Mouse (Mus musculus): ENCODE data around the gene Tbc1d10b. TPM values are rescaled to one million over a fixed set of nuclear protein-coding genes. Genes with fewer than 3 reads are reported as not detected.
A peak's percentile ranks its signal among the peaks of the same experiment; 100 is the strongest.
"Not testable (repeated sequence)": the region's sequence is repeated elsewhere in the genome, so short reads cannot be mapped to it uniquely, and the experiment has no call there.

The Tbc1d10b gene
- total and polyA plus RNA-seq, 3 experiments: 37.4 to 70.3 TPM; not detected in 1

- peak; percentile 85 for TF ChIP-seq MAX (IDR thresholded peaks at IDR 0.05; ENCODE audit: low read length)
- TF ChIP-seq USF2 (IDR thresholded peaks at IDR 0.05; ENCODE audit: borderline replicate concordance in 1 of 2, insufficient read depth in 1 of 2, low read depth in 1 of 2, low read length in 2 of 2): no peak
- TF ChIP-seq POLR2A (IDR thresholded peaks at IDR 0.05; ENCODE audit: control insufficient read depth in 1 of 2, insufficient read depth in 1 of 2, low read depth in 1 of 2, low read length in 2 of 2, poor library complexity in 1 of 2): peak; percentile 48 to 64; a peak in 1 of 4 replicates
- TF ChIP-seq CTCF (IDR thresholded peaks at IDR 0.05 in 2 of 3, conservative IDR thresholded peaks at IDR 0.05 in 1 of 3; ENCODE audit: control insufficient read depth in 1 of 3, insufficient read depth in 1 of 3, low read depth in 2 of 3, low read length in 3 of 3, poor library complexity in 1 of 3, severe bottlenecking in 1 of 3): no peak
- TF ChIP-seq POLR2AphosphoS5 (IDR thresholded peaks at IDR 0.05; ENCODE audit: borderline replicate concordance, low read depth, low read length): no peak
- TF ChIP-seq MXI1 (IDR thresholded peaks at IDR 0.05; ENCODE audit: low read depth, low read length): peak; percentile 69
Observed at GRCm38 (mm10) chr7:127253821-127254769, 45.8 kb upstream of the Tbc1d10b start (continued).

DNA sequence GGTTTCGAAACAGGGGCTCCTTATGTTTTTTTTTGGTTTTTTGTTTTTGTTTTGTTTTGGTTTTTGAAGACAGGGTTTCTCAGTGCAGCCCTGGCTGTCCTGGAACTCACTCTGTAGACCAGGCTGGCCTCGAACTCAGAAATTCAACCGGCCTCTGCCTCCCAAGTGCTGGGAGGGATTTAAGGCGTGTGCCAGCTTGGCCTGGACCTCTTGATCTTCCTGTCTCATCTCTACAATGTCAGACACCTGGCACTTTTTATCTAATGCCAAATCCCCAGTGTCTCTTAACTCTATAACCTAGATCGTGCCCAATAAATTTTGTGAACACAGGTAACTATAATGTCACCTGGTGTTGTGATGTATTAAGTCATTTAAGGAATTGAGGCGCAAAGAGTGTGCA lies 45.1 kb upstream of the Tbc1d10b start:
- DNase-seq (ENCODE audit: low read depth, low spot score): no peak
- peaks cover 4 to 15% of the 10 kb centered on the region in 2 experiments; a peak in 3 of 4 replicates for H3K4me1 ChIP-seq (ENCODE audit: control insufficient read depth in 1 of 2, insufficient read depth in 2 of 2, low read length in 2 of 2)
- H3K4me3 ChIP-seq (ENCODE audit: control insufficient read depth in 1 of 2, insufficient read depth in 1 of 2, low read depth in 2 of 2, low read length in 2 of 2): no peak overlapping the region
- no peak overlapping the region for H3K9ac ChIP-seq (ENCODE audit: control insufficient read depth, low read depth, low read length, poor library complexity, severe bottlenecking)
- peaks cover 5 to 13% of the 10 kb centered on the region in 2 experiments for H3K36me3 ChIP-seq (ENCODE audit: control insufficient read depth in 1 of 2, insufficient read depth in 2 of 2, low read length in 2 of 2)
- no peaks in the 10 kb centered on the region for H3K9me3 ChIP-seq (replicated peaks; ENCODE audit: insufficient read depth, low read length)
- TF ChIP-seq MYB (IDR thresholded peaks at IDR 0.05; ENCODE audit: low read depth, low read length) (no peak), GATA1 (IDR thresholded peaks at IDR 0.05; ENCODE audit: low read depth, low read length) (no peak), ZC3H11A (IDR thresholded peaks at IDR 0.05; ENCODE audit: low read depth, low read length) (no peak), POLR2AphosphoS5 (IDR thresholded peaks at IDR 0.05; ENCODE audit: borderline replicate concordance, low read depth, low read length) (no peak), GABPA (IDR thresholded peaks at IDR 0.05; ENCODE audit: low read depth, low read length) (no peak)
- no peak overlapping the region for H3K27ac ChIP-seq (ENCODE audit: control insufficient read depth, low read depth, low read length)
- no peaks in the 10 kb centered on the region; the same call in 1 of the 2 replicates for H3K79me2 ChIP-seq (ENCODE audit: control insufficient read depth, insufficient read depth, low read length, poor library complexity)
- H3K27me3 ChIP-seq (ENCODE audit: control insufficient read depth in 1 of 2, insufficient read depth in 2 of 2, low read length in 2 of 2): no peaks in the 10 kb centered on the region

GRCm38 (mm10) chr7:127252414-127252813 lies 44.1 kb upstream of the Tbc1d10b start:
- TF ChIP-seq E2F4 (IDR thresholded peaks at IDR 0.05; ENCODE audit: borderline replicate concordance, low read depth, low read length): no peak
- TF ChIP-seq MAX (IDR thresholded peaks at IDR 0.05; ENCODE audit: low read length): no peak
- TF ChIP-seq SMC3 (IDR thresholded peaks at IDR 0.05; ENCODE audit: low read depth, low read length): peak; percentile 45
- TF ChIP-seq RAD21 (IDR thresholded peaks at IDR 0.05; ENCODE audit: low read depth, low read length): peak; percentile 29
- peak; percentile 89 for TF ChIP-seq ZNF384 (IDR thresholded peaks at IDR 0.05; ENCODE audit: low read depth, low read length)
- TF ChIP-seq TBP (IDR thresholded peaks at IDR 0.05; ENCODE audit: low read depth, low read length): no peak
- no peak for TF ChIP-seq MAFK (IDR thresholded peaks at IDR 0.05; ENCODE audit: borderline replicate concordance, low read depth, low read length)
- peak; percentile 90 for TF ChIP-seq MYC (IDR thresholded peaks at IDR 0.05; ENCODE audit: low read depth, low read length)
- TF ChIP-seq CTCF (IDR thresholded peaks at IDR 0.05 in 2 of 3, conservative IDR thresholded peaks at IDR 0.05 in 1 of 3; ENCODE audit: control insufficient read depth in 1 of 3, insufficient read depth in 1 of 3, low read depth in 2 of 3, low read length in 3 of 3, poor library complexity in 1 of 3, severe bottlenecking in 1 of 3): peak; percentile 35 to 69 (median 60); a peak in 5 of 6 replicates
- TF ChIP-seq POLR2AphosphoS5 (IDR thresholded peaks at IDR 0.05; ENCODE audit: borderline replicate concordance, low read depth, low read length): no peak
- no peak for TF ChIP-seq HCFC1 (IDR thresholded peaks at IDR 0.05; ENCODE audit: low read depth, low read length)
- Histone ChIP-seq H3K4me3 (ENCODE audit: control insufficient read depth in 1 of 2, insufficient read depth in 1 of 2, low read depth in 2 of 2, low read length in 2 of 2) (no peak overlapping the region), H3K27ac (ENCODE audit: control insufficient read depth, low read depth, low read length) (no peak overlapping the region), H3K79me2 (ENCODE audit: control insufficient read depth, insufficient read depth, low read length, poor library complexity) (no peaks in the 10 kb centered on the region; the same call in 1 of the 2 replicates), H3K4me1 (ENCODE audit: control insufficient read depth in 1 of 2, insufficient read depth in 2 of 2, low read length in 2 of 2) (peaks cover 2 to 15% of the 10 kb centered on the region in 2 experiments; a peak in 3 of 4 replicates), H3K36me3 (ENCODE audit: control insufficient read depth in 1 of 2, insufficient read depth in 2 of 2, low read length in 2 of 2) (peaks cover 5 to 11% of the 10 kb centered on the region in 2 experiments), H3K9ac (ENCODE audit: control insufficient read depth, low read depth, low read length, poor library complexity, severe bottlenecking) (no peak overlapping the region), H3K9me3 (replicated peaks; ENCODE audit: insufficient read depth, low read length) (no peaks in the 10 kb centered on the region), H3K27me3 (ENCODE audit: control insufficient read depth in 1 of 2, insufficient read depth in 2 of 2, low read length in 2 of 2) (no peaks in the 10 kb centered on the region)
- peak; percentile 74 for DNase-seq (ENCODE audit: low read depth, low spot score)

GRCm38 (mm10) chr7:127250511-127250910 lies 42.2 kb upstream of the Tbc1d10b start:
- not testable (repeated sequence) for H3K9ac ChIP-seq (ENCODE audit: control insufficient read depth, low read depth, low read length, poor library complexity, severe bottlenecking); H3K27me3 ChIP-seq (ENCODE audit: control insufficient read depth in 1 of 2, insufficient read depth in 2 of 2, low read length in 2 of 2); H3K9me3 ChIP-seq (replicated peaks; ENCODE audit: insufficient read depth, low read length); H3K27ac ChIP-seq (ENCODE audit: control insufficient read depth, low read depth, low read length); H3K4me3 ChIP-seq (ENCODE audit: control insufficient read depth in 1 of 2, insufficient read depth in 1 of 2, low read depth in 2 of 2, low read length in 2 of 2); H3K79me2 ChIP-seq (ENCODE audit: control insufficient read depth, insufficient read depth, low read length, poor library complexity)
- DNase-seq (ENCODE audit: low read depth, low spot score): peak; percentile 65
- Histone ChIP-seq H3K36me3 (ENCODE audit: control insufficient read depth in 1 of 2, insufficient read depth in 2 of 2, low read length in 2 of 2) (peaks cover 10 to 15% of the 10 kb centered on the region in 2 experiments), H3K4me1 (ENCODE audit: control insufficient read depth in 1 of 2, insufficient read depth in 2 of 2, low read length in 2 of 2) (peaks cover 2 to 19% of the 10 kb centered on the region in 2 experiments)

All from MEL (cell line).